Mouse (Mus musculus) bone marrow, adult 2 months (tissue): Measurements from ENCODE around the gene Ptprn2.

Experiments used
- CTCF ChIP-seq: fragments of 200-500 bp; IDR thresholded peaks from 2 replicates; pipeline ENCODE4 v1.5.1; 2011; ENCODE audit warnings: low read length, control low read depth; ENCODE audit not compliant: control insufficient read depth, insufficient read depth
- POLR2A ChIP-seq: fragments of 200-500 bp; IDR thresholded peaks from 2 replicates; pipeline ENCODE4 v1.6.1; 2011; ENCODE audit warnings: low read depth, mild to moderate bottlenecking, control low read depth, low read length, borderline replicate concordance; ENCODE audit not compliant: control insufficient read depth

GRCm38 (mm10) chr12:116540608-116541007 is 55.1 kb downstream of the Ptprn2 start:
- TF ChIP-seq CTCF (no peak), POLR2A (no peak)
